Mouse (Mus musculus) large intestine, adult 2 months (tissue): ENCODE measurements around the gene Hs3st3b1. TPM values are rescaled to one million over a fixed set of nuclear protein-coding genes. Genes with fewer than 3 reads are reported as not detected.

Experiments
- DNase-seq: peaks from one replicate; pipeline ENCODE4 v3.0.0-alpha.2; 2012; ENCODE audit warnings: low read depth, low spot score
- WGBS: fragments of 180-500 bp; shearing (Covaris S2); methylation state at CpG from one replicate; pipeline ENCODE4 v1.1.7; 2018; 5-methylcytosine and 5-hydroxymethylcytosine counted together
- polyA plus RNA-seq: library from polyadenylated mRNA; depleted of rRNA; stranded (reverse); fragments of >200 nt; gene quantifications from 2 replicates; pipeline ENCODE4 v1.2.3, GENCODE M21; 2012; rRNA removed

Gene Hs3st3b1
- polyA plus RNA-seq = 2.5 and 2.6 TPM in 2 replicates

DNA sequence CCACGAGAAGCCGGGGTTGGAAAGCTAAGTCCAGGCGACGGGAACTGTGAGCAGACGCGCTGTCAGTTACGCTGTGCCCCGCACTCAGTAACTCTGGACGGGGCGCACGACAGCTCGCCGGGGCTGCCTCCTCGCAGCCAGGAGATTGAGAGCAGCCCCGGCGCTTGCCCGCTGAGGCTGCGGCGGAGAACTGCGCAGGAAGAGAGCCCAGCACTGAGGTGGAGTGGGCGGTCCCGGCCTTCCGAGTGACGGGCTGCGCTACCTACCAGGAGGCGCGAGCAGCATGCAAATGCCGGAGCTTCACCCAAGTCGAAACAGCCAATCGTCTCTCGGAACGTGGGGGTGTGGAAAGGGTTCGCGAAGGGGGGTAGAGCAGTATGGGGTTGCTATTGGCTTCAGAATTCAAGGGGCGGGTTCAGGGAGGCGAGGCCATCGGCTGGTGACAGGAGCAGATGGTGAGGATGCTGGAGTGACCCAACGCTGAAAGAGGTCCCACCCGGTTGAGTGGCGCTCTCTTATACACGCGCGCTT is at the start of gene Hs3st3b1:
Hs3st3b1 (minus strand) TSS at position 200 of the 531 bp plus-strand sequence.
- DNase-seq = peak; percentile 97
- whole genome bisulfite sequencing = under 1% methylated on average over 43 of the region's 43 CpGs

DNA sequence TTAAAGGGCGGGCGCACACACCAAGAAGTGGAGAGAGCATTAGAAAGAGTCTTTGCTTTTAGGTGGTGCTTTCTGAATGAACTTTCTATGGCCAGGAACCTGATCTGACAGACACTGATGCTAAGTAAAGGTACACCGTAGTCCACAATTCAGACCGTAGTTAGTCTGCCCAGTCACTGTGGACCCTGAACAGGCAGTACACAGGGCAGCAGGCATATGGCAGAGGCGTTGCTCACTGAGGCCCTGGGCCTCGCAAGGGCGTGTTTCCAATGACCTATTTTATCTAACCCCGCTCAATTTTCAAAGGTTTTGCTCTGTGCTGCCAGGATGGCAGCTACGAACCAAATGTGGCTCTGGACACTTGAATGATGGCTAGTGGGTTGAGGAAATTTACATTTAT is 49.4 kb upstream of the Hs3st3b1 start:
- DNase-seq = no peak
- 93% methylated on average over 9 of the region's 9 CpGs for WGBS

DNA sequence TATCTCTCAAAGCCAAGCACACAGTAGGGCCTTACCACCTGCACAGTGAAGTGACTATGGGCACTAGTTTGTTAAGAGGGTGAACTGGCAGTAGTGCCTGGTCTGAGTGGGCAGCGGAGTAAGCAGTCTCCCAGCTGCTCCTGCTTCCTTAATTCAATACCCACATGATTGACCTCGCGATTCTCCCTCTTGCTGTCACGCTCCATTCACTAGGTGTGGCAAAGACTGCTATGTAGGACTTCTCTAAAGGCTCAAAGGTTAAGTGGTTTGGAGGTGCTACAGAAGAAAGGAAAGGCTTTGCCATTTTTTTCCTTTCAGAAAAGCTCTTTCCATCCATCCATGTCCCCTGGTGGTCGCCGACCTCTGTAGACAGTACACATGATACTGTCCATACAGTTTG is 48.7 kb upstream of the Hs3st3b1 start:
- DNase-seq = no peak
- WGBS = 73% methylated on average over 6 of the region's 6 CpGs

DNA sequence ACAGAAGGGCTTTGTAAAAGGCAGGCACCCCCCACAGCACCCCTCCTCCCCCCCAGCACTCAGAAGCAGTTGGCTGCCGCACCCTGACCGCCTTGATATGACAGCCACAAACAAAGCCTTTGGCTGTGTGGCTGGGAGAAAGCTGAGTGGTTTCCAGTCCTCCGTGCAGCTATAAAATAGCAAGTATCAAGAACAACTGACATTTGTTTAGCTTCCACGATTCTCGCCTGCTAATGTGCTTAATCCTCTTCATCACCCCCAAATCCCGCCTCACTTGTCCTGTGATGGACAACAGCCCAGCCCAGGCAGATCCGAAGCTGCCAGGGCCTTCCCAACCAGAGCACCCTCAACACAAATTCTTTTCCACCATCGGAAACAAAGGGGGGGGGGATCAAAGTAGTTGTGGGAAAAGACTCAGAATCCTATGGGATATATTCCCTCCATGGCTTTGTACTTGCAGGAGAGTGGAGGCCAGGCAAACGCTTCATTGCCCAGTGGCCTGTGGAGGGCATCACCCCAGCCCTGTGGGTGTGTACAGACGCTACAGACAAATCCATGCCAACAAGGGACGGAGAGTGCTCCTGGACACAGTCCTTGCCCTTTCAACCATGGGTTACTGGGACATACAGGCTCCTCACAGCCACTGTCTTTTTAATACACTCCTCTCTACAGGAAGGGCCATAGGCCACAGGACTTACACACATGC is 47.3 kb upstream of the Hs3st3b1 start:
- WGBS = 69% methylated on average over 11 of the region's 11 CpGs
- DNase-seq = no peak

DNA sequence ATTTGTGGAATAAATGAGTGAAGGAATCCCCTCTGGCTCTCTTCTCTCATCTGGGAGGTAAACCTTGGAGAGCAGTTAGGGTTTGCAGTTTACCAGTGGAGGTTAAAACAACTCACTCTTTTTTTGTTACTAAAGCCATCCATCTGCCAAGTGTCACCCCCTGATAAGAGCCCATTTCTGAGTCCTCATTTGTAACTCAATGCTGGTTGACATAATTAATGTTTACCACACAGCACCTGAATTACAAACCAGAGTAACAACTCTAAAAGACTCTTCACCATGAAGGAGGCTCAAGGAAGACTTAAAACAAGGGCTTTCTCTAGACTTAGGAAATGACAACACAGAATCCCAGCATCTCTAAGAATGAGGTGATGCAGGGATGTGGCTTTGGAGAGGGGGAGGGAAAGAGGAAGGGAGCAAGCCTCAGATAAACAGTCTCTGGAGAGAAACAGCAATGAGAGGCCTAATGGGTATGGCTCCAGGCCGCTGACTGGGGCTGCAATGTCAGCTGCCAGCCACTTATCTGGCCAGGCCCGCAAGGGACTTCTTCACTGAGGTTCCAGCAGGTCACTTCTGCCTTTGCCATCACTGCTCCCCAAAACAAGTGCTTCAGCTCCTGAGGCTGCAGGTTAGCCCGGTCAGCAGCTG is 46.4 kb upstream of the Hs3st3b1 start:
- 80% methylated on average over 3 of the region's 3 CpGs for WGBS

DNA sequence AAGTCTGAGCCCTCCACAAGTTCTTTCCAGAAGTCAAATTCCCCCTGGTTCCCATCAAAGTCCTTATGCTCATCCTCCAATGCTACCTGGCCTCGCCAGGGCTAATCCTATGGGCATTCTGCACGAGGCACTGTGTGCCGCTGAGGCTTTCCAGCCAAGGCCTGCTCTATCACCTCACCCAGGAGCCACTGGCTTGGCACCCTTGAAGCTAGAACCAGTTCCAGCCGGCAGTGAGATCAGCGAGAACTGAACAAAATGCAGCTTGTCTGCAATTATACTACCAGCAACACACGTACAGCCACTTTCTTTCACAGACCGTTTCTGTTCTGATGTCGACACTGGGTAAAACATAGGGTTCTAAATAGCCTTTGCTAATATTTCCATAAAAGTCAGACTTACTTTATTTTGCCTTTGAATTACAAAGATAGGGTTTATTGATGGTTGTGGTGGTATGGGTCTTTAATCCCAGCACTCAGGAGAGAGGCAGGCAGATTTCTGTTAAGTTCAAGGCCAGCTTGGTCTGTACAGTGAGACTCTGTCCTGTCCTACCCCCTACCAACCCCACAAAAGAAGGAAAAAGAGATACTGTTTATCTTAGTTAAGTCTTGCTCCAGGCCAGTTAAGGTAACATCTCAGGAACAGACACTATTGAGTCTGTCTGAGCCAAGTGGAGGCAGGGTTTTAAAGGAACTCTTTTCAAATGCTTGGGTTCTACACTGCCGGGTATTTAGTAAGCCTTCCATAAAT is 45.7 kb upstream of the Hs3st3b1 start:
- 86% methylated on average over 9 of the region's 9 CpGs for WGBS
- DNase-seq = no peak

More for the DNA sequence above, 46.4 kb upstream of the Hs3st3b1 start:
- DNase-seq = no peak

DNA sequence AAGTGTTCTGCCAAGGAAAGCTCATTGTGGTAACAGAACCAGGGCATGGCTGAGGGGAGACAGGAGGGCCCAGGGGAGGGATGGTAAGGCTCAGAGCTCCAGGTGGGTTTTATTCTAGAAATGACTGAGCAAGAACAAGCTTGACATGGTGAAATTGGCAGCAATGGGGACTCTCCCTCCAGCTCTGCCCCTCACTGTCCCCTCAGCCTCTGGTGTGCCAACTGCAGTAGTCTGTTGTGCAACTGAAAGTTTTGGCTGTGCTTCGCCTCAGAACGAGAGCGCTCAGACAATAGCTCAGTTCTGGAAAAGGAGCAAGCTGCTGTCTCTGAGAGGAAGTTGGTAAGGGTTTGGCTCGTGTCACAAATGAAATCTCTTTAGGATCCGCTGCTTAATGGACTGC is 43.3 kb upstream of the Hs3st3b1 start:
- 74% methylated on average over 5 of the region's 5 CpGs for WGBS
- DNase-seq = no peak

DNA sequence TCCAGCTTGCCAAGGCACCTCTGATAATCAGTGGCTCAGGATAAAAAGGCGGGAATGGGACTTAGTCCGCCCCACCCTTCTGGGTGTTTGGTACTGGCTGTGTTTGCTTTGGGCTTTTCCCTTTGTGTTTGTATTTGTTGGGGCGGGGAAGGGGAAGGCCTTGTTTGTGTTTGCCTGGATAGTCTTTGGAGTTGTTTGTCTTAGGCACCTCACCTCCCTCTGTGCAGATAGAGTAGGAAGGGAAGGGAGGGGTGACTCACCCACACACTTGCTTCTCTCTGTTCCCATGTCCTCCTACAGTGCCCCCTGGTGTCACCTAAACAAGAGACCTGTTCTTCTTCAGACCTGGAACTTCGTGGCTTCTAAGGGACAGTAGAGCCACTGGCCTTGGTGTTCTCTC is 35.1 kb upstream of the Hs3st3b1 start:
- 18% methylated on average over 4 of the region's 4 CpGs for WGBS
- DNase-seq = peak; percentile 63

DNA sequence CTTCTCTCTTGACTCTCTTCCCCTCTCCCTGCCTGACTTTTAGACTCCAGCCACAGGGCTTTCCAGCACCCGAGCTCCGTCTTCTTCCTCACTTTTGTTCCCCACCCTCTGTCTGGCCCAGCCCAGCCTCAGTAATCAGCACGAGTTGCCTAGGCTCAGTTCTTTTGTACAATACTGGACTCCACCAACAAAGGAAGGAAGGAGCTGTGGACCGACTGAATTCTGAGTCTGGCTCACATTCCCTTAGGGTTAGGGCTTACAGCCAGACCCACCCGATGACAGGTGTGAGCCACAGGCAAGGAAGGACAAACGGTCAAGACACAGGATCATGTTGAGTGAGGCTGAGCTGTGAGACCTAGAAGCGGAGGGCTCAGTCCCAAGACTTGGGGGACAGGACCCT is 34.7 kb upstream of the Hs3st3b1 start:
- no peak for DNase-seq
- WGBS = 24% methylated on average over 7 of the region's 7 CpGs

DNA sequence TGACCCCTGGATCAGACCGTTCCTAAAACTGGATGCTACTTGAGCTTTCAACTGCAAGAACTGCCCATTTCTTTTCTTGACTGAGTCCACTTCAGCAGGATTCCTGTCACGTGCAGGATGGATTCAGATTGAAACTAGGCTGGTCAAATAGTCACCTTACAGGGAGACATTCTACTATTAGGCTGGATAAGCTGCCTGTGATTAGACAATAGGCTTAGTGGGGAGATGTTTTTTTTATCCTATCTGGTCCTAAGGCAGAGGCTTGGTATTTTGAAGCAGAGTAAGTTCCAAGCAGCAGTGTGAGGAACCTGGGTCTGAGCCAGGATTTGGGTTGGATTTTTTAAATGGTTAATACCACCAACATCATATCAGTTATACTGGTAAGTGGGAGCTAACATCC is 31.8 kb upstream of the Hs3st3b1 start:
- no peak for DNase-seq
- 84% methylated on average over 2 of the region's 2 CpGs for WGBS

DNA sequence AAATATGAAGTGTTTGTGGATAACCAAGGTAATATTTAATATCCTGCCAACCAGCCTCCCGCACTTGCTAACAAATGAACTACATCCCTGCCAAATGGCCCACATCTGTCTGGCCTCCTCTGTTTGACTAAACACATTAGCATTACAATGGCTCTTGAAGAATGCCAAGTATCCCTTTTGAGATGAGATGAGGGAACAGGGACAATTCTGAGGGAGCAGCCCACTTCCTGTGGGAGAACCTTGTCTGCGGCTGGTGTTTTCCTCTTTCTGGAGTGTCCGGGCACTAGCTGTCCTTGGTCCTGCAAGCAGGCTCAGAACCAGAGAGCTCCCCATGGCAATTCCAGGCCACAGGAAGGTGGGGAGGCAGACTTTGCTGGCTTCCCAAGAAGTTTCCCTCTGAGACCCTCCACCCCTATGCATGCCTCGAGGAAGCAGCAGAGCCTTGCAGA is 30.7 kb upstream of the Hs3st3b1 start:
- 81% methylated on average over 4 of the region's 4 CpGs for WGBS
- DNase-seq = no peak

DNA sequence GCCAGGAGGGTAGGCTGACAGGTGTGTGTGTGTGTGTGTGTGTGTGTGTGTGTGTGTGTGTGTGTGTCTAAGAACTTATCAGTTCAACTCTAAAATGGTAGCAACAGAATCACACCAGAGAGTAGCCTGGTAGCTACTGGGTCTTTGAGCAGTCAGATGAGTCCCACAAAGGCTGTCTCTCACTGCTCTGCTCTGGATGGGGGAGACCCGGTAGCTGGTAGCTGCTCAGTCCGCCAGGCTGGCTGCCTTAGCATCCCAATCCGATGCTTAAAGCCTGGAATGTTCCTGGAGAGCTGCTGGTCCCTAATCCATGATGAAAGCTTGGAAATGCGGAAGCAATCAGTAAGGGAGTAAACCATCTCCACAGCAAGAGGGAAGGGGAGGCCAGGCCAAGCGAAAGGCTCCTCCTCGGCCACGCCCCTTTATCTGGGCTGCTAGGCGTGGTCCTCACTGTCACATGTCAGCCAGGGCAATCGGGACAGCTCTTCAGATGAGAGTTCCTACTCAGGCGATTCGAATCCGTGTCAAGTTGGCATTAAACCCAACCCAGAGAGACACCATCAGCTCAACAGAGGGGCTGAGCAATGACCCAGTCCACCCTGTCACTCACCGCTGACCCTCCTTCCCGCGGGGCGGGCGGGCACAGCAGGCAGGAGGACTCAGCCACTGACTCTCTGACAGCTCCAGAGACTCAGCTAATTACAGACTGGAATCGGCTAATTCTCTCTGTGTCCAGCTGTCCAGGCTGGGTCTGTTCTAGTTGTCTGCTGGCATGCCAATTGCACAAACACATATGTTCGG is 29.9 kb upstream of the Hs3st3b1 start:
- no peak for DNase-seq
- 11% methylated on average over 19 of the region's 19 CpGs for WGBS

DNA sequence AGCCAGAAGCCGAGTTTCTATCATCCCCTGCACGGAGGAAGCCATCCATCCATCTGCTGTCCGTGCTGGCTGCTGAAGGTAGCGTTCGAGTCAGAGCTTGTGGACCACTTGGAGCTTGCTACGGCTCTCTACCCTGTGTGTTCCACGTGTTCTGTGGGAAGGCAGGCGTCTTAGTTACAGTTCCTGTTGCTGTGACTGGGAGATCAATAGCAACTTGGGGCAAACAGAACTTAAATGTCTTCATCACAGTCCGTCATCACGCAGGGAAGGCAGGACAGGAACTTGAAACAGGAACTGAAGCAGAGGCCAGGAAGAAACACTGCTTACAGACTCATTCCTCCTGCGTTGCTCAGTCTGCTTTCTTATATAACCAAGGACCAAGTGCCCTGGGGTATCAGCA is 26.3 kb upstream of the Hs3st3b1 start:
- WGBS = 90% methylated on average over 11 of the region's 11 CpGs

DNA sequence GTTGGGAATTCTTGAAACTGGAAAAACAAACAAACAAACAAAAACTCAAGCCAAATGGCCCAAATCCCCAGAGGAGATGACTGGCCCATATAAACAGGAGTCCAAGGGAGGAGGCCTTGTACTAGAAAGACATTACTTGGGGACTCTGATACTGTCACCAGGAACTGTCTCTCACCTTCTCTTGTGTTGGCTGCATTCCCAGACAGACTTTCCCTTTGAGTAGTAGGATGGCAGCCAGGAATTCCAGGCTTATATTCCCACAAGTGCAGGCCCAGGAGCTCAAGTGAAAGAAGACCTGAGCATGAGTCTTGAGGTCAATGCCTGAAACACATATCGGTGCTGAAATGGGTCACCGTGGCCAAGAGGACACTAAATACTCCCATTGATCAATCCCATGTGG is 24.9 kb upstream of the Hs3st3b1 start:
- 83% methylated on average over 2 of the region's 2 CpGs for WGBS

More for the DNA sequence above, 26.3 kb upstream of the Hs3st3b1 start:
- no peak for DNase-seq

DNA sequence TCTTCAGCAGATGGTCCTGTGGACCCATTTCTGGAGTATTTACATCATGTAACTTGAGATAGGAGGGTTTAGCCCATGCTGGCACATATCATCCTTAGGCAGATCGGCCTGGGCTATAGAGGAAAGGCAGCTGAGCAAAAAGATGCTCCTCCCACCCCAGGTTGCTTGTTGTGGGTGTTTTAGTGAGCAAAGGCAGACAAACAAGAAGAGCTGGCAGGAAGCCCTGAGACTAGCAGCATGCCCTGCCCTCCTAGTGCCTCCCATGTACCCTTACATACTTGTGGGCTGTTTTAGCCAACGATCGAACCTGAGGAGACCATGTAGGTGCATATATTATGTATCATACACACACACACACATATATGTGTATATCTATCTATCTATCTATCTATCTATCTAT is 21.9 kb upstream of the Hs3st3b1 start:
- 78% methylated on average over 3 of the region's 3 CpGs for WGBS
- no peak for DNase-seq

More for the DNA sequence above, 24.9 kb upstream of the Hs3st3b1 start:
- DNase-seq = no peak

DNA sequence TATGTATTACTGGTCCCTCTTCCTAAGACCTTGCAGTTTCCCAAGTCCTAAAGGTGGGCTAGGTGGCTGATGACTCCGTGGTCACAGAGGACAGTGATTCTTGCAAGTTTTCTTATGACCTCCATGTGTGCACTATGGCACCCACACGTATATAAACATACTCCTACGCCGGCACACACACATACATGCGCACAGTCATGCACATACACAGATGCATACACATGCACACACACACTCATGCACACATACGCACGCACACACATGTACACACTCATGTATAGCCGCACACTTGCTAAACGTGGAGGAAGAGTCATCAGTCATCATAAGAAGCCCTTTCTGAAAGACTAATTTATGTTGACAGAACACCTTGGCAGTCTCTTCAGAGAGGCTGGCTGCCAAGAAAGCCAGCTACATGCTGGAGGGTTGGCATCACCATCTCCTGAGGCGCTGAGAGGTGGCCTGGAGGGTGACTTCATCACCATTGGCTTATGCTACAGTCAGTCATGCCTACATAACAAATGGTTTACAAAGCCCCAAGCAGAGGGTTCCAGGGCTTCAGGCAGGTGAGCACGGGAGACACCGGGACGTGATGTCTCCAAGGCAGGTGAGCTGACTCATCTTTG is 21.3 kb upstream of the Hs3st3b1 start:
- WGBS = 94% methylated on average over 13 of the region's 13 CpGs
- no peak for DNase-seq

DNA sequence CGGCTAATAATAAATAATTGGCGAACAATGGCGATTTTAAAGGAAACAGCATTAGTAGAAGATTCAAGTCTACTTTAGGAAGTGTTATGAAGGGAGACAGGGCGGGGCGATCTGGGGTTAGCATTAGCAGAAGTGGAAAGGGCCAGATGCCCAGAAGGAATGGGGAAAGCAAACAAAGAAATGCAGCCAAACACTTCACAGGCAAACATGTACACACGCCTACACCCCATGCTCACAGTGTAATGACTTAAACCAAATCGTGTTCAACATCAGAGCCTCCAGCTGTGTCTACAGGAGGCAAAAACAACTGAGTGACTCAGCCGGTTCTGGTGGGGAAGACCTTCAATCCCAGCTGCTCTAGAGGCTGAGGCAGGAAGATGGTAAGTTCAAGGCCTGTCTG is 20.1 kb upstream of the Hs3st3b1 start:
- WGBS = 41% methylated on average over 8 of the region's 8 CpGs
- DNase-seq = no peak

DNA sequence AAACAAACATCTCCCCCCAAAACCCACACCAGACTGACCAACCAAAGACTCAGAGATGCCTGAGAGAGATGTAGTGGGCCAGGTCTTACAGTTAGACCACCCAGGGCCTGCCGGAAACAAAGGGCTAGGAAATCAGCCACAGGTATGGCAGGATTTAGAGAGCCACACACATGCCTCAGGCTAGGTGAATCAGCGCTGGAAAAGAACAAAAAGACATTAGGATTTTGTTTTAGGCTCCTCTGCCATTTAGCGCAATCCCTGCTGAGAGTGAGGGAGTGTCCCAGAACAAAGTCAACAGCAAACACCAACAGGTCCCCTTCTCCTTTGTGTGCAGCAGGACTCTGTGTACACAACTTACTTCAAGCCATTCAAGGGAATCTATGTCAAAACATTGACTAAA is 14.6 kb upstream of the Hs3st3b1 start:
- 55% methylated on average over 3 of the region's 3 CpGs for WGBS
- DNase-seq = no peak

DNA sequence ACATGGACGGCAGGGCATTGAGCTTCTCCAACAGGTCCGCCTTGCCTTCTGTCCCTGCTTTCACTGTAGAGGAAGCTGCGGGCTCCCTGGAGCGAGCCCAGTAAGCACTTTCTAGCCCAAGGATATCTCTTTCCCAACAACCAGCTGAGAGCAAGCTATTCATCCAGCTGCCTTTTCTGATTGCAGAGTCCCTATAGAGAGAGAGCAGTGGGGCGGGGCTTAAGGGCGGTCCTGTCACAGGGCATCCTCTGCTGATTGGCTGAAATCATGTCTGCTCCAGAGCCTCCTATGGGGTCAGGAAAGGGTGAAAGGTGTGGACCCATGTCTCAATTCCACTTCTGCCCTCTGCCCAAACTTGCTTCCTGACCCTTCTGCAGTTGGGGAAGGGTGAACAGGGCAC is 4.8 kb upstream of the Hs3st3b1 start:
- no peak for DNase-seq
- whole genome bisulfite sequencing = 82% methylated on average over 6 of the region's 6 CpGs
